Mouse (Mus musculus) kidney, embryonic 16.5 days (tissue): ENCODE measurements around the gene Gm26620. TPM values are rescaled to one million over a fixed set of nuclear protein-coding genes. Genes with fewer than 3 reads are reported as not detected.

Experiments used
- ATAC-seq: fragments of 200-750 bp; cut with Nextera tagmentation; 2 replicates; pipeline ENCODE4 v1.8.0; 2017; ENCODE audit warnings: moderate TSS enrichment; ENCODE audit not compliant: low FRiP score, low TSS enrichment
- H3K27ac ChIP-seq: fragments of 300-500 bp; sonication (generic); 2 replicates; pipeline ENCODE4 v1.5.1; 2014; ENCODE audit warnings: low read length
- H3K27me3 ChIP-seq: fragments of 300-500 bp; sonication (generic); 2 replicates; pipeline ENCODE4 v1.6.1; 2014; ENCODE audit warnings: low read length, control low read depth, mixed read lengths; ENCODE audit not compliant: insufficient read depth
- H3K36me3 ChIP-seq: fragments of 300-500 bp; sonication (generic); 2 replicates; pipeline ENCODE4 v1.6.1; 2014; ENCODE audit warnings: low read length, control low read depth, mixed read lengths; ENCODE audit not compliant: insufficient read depth
- H3K4me1 ChIP-seq: fragments of 300-500 bp; sonication (generic); 2 replicates; pipeline ENCODE4 v1.6.1; 2014; ENCODE audit warnings: low read length, control low read depth, mixed read lengths; ENCODE audit not compliant: insufficient read depth
- H3K4me2 ChIP-seq: fragments of 300-500 bp; sonication (generic); replicated peaks from 2 replicates; pipeline ENCODE4 v1.6.1; 2014; ENCODE audit warnings: low read depth, low read length
- H3K4me3 ChIP-seq: fragments of 300-500 bp; sonication (generic); 2 replicates; pipeline ENCODE4 v1.5.1; 2014; ENCODE audit warnings: mild to moderate bottlenecking, low read length
- H3K9ac ChIP-seq: fragments of 300-500 bp; sonication (generic); replicated peaks from 2 replicates; pipeline ENCODE4 v1.6.1; 2014; ENCODE audit warnings: low read length
- H3K9me3 ChIP-seq: fragments of 300-500 bp; sonication (generic); 2 replicates; pipeline ENCODE4 v1.6.1; 2016; ENCODE audit warnings: low read length, control low read depth
- WGBS: fragments of 180-500 bp; shearing (Covaris S2); extraction: QIAGEN DNeasy Blood & Tissue Kit; methylation state at CpG from one replicate; pipeline ENCODE4 v1.1.7; 2014; 5-methylcytosine and 5-hydroxymethylcytosine counted together
- polyA plus RNA-seq: library from polyadenylated mRNA; unstranded; fragments of >200 nt; fragmentation: Nextera tagmentation; extraction: Ambion mirVana; gene quantifications from 2 replicates; pipeline ENCODE4 v1.2.1, GENCODE M21; 2015

The Gm26620 gene
- 0.58 and 0.64 TPM in 2 replicates for polyA plus RNA-seq

- Histone ChIP-seq H3K27me3 (no peaks in the 10 kb centered on the region), H3K36me3 (peaks cover 18% of the 10 kb centered on the region; the same call in 1 of the 2 replicates), H3K9me3 (no peaks in the 10 kb centered on the region), H3K27ac (peak within 1 kb of the TSS; percentile 90), H3K4me1 (peaks cover 8% of the 10 kb centered on the region; the same call in 1 of the 2 replicates), H3K4me3 (peak within 1 kb of the TSS; percentile 87), H3K9ac (peak within 1 kb of the TSS; percentile 91), H3K4me2 (peak within 1 kb of the TSS; percentile 94)
- under 1% methylated on average over 46 of the region's 46 CpGs for WGBS
- ATAC-seq = peak; percentile 96
Measured at GRCm38 (mm10) chr1:170884978-170885561, at the start of gene Gm26620, which contains the start of gene Dusp12. Gm26620 (plus strand) TSS chr1:170885065. Dusp12 (minus strand) TSS chr1:170885540.

GRCm38 (mm10) chr1:170839685-170840084 lies 45.2 kb upstream of the Gm26620 start:
- no peak overlapping the region for H3K4me3 ChIP-seq
- H3K36me3 ChIP-seq = 0 out of 2 replicates have a peak, but pooled peaks cover 6% of the 10 kb centered on the region
- H3K27ac ChIP-seq = no peak overlapping the region
- no peaks in the 10 kb centered on the region for H3K27me3 ChIP-seq
- H3K4me1 ChIP-seq = no peaks in the 10 kb centered on the region
- no peak for ATAC-seq
- H3K9me3 ChIP-seq = no peaks in the 10 kb centered on the region
- no peak overlapping the region for H3K4me2 ChIP-seq
- no peak overlapping the region for H3K9ac ChIP-seq

GRCm38 (mm10) chr1:170844380-170844779 lies 40.5 kb upstream of the Gm26620 start:
- 57% methylated on average over 8 of the region's 8 CpGs for WGBS
- Histone ChIP-seq H3K4me2 (no peak overlapping the region), H3K9ac (no peak overlapping the region), H3K27me3 (no peaks in the 10 kb centered on the region), H3K4me3 (no peak overlapping the region), H3K27ac (no peak overlapping the region), H3K36me3 (peaks cover 8% of the 10 kb centered on the region; the same call in 1 of the 2 replicates), H3K4me1 (no peaks in the 10 kb centered on the region), H3K9me3 (no peaks in the 10 kb centered on the region)
- ATAC-seq = no peak

GRCm38 (mm10) chr1:170845448-170846307 lies 39.2 kb upstream of the Gm26620 start:
- 59% methylated on average over 10 of the region's 10 CpGs for WGBS
- no peak overlapping the region for H3K9ac ChIP-seq
- H3K27ac ChIP-seq = no peak overlapping the region
- no peak overlapping the region for H3K4me2 ChIP-seq
- no peaks in the 10 kb centered on the region for H3K9me3 ChIP-seq
- no peak for ATAC-seq
- no peak overlapping the region for H3K4me3 ChIP-seq
- H3K27me3 ChIP-seq = no peaks in the 10 kb centered on the region
- no peaks in the 10 kb centered on the region for H3K4me1 ChIP-seq
- H3K36me3 ChIP-seq = peaks cover 8% of the 10 kb centered on the region; the same call in 1 of the 2 replicates

- no peaks in the 10 kb centered on the region for H3K4me1 ChIP-seq
- no peak overlapping the region for H3K4me3 ChIP-seq
- H3K9ac ChIP-seq = no peak overlapping the region
- whole genome bisulfite sequencing = 92% methylated on average over 2 of the region's 2 CpGs
- no peak overlapping the region for H3K27ac ChIP-seq
- no peak overlapping the region for H3K4me2 ChIP-seq
- no peak for ATAC-seq
- H3K9me3 ChIP-seq = no peaks in the 10 kb centered on the region
- H3K36me3 ChIP-seq = peaks cover 12% of the 10 kb centered on the region; the same call in 1 of the 2 replicates
- no peaks in the 10 kb centered on the region for H3K27me3 ChIP-seq
Measured at GRCm38 (mm10) chr1:170850007-170850406, 34.9 kb upstream of the Gm26620 start.

GRCm38 (mm10) chr1:170850637-170851624 lies 33.9 kb upstream of the Gm26620 start:
- Histone ChIP-seq H3K27me3 (no peaks in the 10 kb centered on the region), H3K36me3 (peaks cover 12% of the 10 kb centered on the region; the same call in 1 of the 2 replicates), H3K4me3 (no peak overlapping the region), H3K9ac (no peak overlapping the region), H3K4me2 (no peak overlapping the region), H3K9me3 (no peaks in the 10 kb centered on the region), H3K4me1 (no peaks in the 10 kb centered on the region), H3K27ac (no peak overlapping the region)
- no peak for ATAC-seq
- WGBS = 87% methylated on average over 23 of the region's 23 CpGs

- 94% methylated on average over 3 of the region's 3 CpGs for WGBS
- Histone ChIP-seq H3K27ac (no peak overlapping the region), H3K27me3 (no peaks in the 10 kb centered on the region), H3K4me3 (no peak overlapping the region), H3K9me3 (no peaks in the 10 kb centered on the region), H3K4me2 (no peak overlapping the region), H3K36me3 (peaks cover 8% of the 10 kb centered on the region; the same call in 1 of the 2 replicates), H3K4me1 (no peaks in the 10 kb centered on the region), H3K9ac (no peak overlapping the region)
- no peak for ATAC-seq
Measured at GRCm38 (mm10) chr1:170853604-170854003, 31.3 kb upstream of the Gm26620 start.

- Histone ChIP-seq H3K4me3 (no peak overlapping the region), H3K27me3 (no peaks in the 10 kb centered on the region), H3K36me3 (peaks cover 5% of the 10 kb centered on the region; the same call in 1 of the 2 replicates), H3K9ac (no peak overlapping the region), H3K4me2 (no peak overlapping the region), H3K27ac (no peak overlapping the region), H3K4me1 (no peaks in the 10 kb centered on the region), H3K9me3 (no peaks in the 10 kb centered on the region)
- no peak for ATAC-seq
- WGBS = 87% methylated on average over 13 of the region's 13 CpGs
Measured at GRCm38 (mm10) chr1:170855056-170855760, 29.7 kb upstream of the Gm26620 start.

GRCm38 (mm10) chr1:170857369-170857768 lies 27.5 kb upstream of the Gm26620 start:
- no peak overlapping the region for H3K4me2 ChIP-seq
- H3K4me3 ChIP-seq = no peak overlapping the region
- no peak for ATAC-seq
- H3K4me1 ChIP-seq = no peaks in the 10 kb centered on the region
- 91% methylated on average over 2 of the region's 2 CpGs for WGBS
- H3K9ac ChIP-seq = no peak overlapping the region
- no peaks in the 10 kb centered on the region for H3K9me3 ChIP-seq
- H3K36me3 ChIP-seq = peaks cover 4% of the 10 kb centered on the region; the same call in 1 of the 2 replicates
- H3K27ac ChIP-seq = no peak overlapping the region
- H3K27me3 ChIP-seq = no peaks in the 10 kb centered on the region
